Mouse (Mus musculus): ENCODE measurements around the gene Glrx2. TPM values are rescaled to one million over a fixed set of nuclear protein-coding genes. Genes with fewer than 3 reads are reported as not detected.

Glrx2 gene
- polyA plus RNA-seq, 1 experiment, result 181 TPM

DNA sequence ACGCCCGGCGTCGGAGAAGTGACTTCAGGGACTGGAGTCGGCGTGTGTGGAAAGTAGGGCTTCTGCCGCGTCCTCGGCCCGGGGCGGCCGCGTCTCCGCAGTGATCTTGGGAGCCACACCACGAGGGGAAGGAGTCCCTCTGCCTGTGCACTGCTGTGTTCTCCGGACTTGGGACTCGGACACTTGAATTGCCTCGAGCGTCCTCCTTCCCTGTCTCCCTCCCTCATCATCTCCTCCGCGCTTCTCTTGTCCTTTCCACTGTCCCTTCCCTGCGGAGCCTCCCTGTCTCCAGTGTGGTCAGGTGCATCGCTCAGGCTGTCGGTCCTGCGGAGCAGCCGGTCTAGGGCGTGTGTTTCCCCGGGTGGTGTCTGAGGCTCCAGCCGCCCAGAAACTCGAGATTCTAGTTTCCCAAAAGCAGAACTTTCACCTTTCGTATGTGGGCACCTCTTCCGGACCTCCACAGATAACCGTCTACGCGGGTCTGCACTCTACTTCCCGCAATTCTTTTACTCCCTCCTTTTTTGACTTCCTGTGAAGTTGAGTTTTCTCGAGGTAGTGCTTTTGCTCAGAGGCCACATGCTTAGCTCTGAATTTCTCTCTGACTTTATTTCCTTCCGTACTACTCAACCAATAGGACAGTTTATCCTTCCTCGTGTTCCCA, 61.5 kb downstream of the Glrx2 start:
- no peak for TF ChIP-seq GATA1 (IDR thresholded peaks at IDR 0.05; ENCODE audit: low read length)

GRCm38 (mm10) chr1:143788584-143789227, 72.6 kb downstream of the Glrx2 start:
- no peak for TF ChIP-seq GATA1 (IDR thresholded peaks at IDR 0.05; ENCODE audit: low read length)

Other genes with a start within 250 kb of the Glrx2 start
- gene B3galt2, start 75.7 kb upstream of the Glrx2 start, polyA plus RNA-seq (2012), result not detected in 2 replicates
- gene Cdc73, start 13.4 kb upstream of the Glrx2 start, polyA plus RNA-seq (2012), result 12.0 and 15.1 TPM in 2 replicates
- 0.27 and 0.31 TPM in 2 replicates for gene Trove2, start 60.7 kb downstream of the Glrx2 start, polyA plus RNA-seq (2012)
- gene Uchl5, start 60.9 kb downstream of the Glrx2 start, polyA plus RNA-seq (2012), result 318 and 517 TPM in 2 replicates

Data from G1E-ER4 (cell line).